Mouse (Mus musculus): Measurements from ENCODE around the gene Abcb9. TPM values are rescaled to one million over a fixed set of nuclear protein-coding genes. Genes with fewer than 3 reads are reported as not detected.

Abcb9 gene
- total and polyA plus RNA-seq, 2 experiments from 2014 or later = 19.7 to 25.0 TPM

DNA sequence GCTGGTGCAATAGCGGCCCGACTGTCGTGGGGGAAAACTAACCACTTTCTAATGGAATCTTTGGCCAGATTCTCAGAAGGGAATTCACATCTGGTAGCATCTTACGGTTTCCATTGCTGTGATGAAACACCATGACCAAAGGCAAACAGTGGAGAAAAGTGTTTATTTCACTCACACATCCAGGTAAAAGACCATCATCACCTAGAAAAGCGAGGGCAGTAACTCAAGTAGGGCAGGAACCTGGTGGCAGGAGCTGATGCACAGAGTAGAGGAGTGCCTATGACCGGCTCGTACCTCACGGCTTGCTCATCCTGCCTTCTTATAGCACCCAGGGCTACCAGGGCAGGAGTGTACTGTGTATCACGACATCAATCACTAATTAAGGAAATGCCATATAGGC is 8.0 kb upstream of the Abcb9 start:
- no peaks in the 10 kb centered on the region for H3K36me3 ChIP-seq (ENCODE audit: insufficient read depth)
- H3K9ac ChIP-seq = no peak overlapping the region
- H3K9me3 ChIP-seq (ENCODE audit: low read length) = 0 out of 2 replicates have a peak, but pooled peaks cover 3% of the 10 kb centered on the region
- DNase-seq (no peak), ATAC-seq (no peak)
- WGBS = 95% methylated on average over 9 of the region's 9 CpGs
- no peaks in the 10 kb centered on the region for H3K4me1 ChIP-seq (ENCODE audit: insufficient read depth)
- no peaks in the 10 kb centered on the region for H3K27me3 ChIP-seq (ENCODE audit: insufficient read depth, low read length)
- no peak overlapping the region for H3K27ac ChIP-seq (ENCODE audit: low read depth, low read length)
- no peak overlapping the region for H3K4me2 ChIP-seq (ENCODE audit: low read depth)
- no peak for TF ChIP-seq CTCF (IDR thresholded peaks at IDR 0.05; ENCODE audit: low read depth)
- no peak overlapping the region for H3K4me3 ChIP-seq (ENCODE audit: low read depth, low read length)

DNA sequence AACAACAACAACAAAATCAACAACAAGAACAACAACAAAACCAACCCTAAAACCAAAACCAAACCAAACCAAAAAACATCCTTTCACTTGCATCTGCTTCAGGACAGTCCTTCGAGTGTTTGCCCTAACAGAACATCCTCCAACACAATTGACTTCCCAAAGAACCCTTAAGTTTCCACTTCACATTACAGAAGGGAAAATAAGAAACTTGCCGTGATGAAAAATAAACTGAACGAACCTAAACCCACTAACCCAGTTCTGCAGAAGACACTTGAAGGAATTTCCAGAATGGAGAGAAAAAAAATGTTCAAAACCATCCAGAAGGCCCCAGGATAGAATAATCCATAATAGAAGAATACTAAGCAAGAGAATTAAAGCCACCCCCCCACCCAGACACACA is 7.4 kb upstream of the Abcb9 start:
- Histone ChIP-seq H3K27ac (ENCODE audit: low read depth, low read length) (no peak overlapping the region), H3K9me3 (ENCODE audit: low read length) (0 out of 2 replicates have a peak, but pooled peaks cover 3% of the 10 kb centered on the region), H3K27me3 (ENCODE audit: insufficient read depth, low read length) (no peaks in the 10 kb centered on the region), H3K4me2 (ENCODE audit: low read depth) (no peak overlapping the region), H3K4me1 (ENCODE audit: insufficient read depth) (no peaks in the 10 kb centered on the region), H3K36me3 (ENCODE audit: insufficient read depth) (no peaks in the 10 kb centered on the region), H3K9ac (no peak overlapping the region), H3K4me3 (ENCODE audit: low read depth, low read length) (no peak overlapping the region)
- no peak for DNase-seq
- no peak for TF ChIP-seq CTCF (IDR thresholded peaks at IDR 0.05; ENCODE audit: low read depth)
- ATAC-seq = no peak
- 89% methylated on average over 3 of the region's 3 CpGs for WGBS

GRCm38 (mm10) chr5:124102326-124102725 is 6.7 kb upstream of the Abcb9 start:
- no peak overlapping the region for H3K27ac ChIP-seq (ENCODE audit: low read depth, low read length)
- DNase-seq (no peak), ATAC-seq (no peak)
- 0 out of 2 replicates have a peak, but pooled peaks cover 3% of the 10 kb centered on the region for H3K9me3 ChIP-seq (ENCODE audit: low read length)
- H3K27me3 ChIP-seq (ENCODE audit: insufficient read depth, low read length) = no peaks in the 10 kb centered on the region
- no peaks in the 10 kb centered on the region for H3K36me3 ChIP-seq (ENCODE audit: insufficient read depth)
- H3K4me1 ChIP-seq (ENCODE audit: insufficient read depth) = no peaks in the 10 kb centered on the region
- no peak for TF ChIP-seq CTCF (IDR thresholded peaks at IDR 0.05; ENCODE audit: low read depth)
- no peak overlapping the region for H3K4me2 ChIP-seq (ENCODE audit: low read depth)
- H3K4me3 ChIP-seq (ENCODE audit: low read depth, low read length) = no peak overlapping the region
- 81% methylated on average over 6 of the region's 6 CpGs for WGBS
- no peak overlapping the region for H3K9ac ChIP-seq

DNA sequence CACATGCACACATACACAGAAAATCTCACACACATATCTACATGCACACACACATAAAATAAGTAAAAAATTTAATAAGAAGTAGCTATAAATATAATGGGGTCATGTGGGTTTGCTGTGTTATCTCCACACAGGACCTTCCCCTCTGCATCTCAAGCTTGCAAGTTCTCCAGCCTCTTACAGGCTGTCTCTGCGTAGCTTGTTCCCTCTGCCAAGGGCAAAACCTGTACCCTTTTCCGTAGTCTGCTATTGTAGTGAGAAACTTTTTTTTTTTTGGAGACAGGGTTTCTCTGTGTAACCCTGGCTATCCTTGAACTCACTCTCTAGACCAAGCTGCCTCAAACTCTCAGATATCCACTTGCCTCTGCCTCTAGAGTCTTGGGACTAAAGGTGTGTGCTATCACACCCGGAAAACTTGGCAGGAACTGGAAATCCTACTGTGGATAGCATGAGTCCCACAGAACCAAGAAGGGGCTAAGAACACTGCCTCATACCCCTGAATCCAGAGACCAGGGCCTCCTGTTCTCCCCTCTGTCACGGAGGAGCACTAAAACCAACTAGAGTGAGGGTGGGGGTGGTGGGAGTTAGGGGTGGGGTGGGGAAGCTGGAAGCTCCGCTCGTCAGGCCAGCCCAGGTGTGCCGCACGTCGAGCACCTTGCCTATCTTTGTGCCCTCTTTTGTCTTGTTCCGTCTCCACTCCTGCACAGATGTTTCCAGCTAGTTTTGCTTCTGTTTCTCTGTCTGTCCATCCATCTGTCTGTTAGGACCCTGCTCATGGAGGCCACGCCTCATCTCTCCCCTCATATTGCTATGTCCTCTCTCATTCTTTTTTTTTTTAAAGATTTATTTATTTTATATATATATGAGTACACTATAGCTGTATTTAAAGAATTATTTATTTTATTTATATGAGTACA is 4.8 kb upstream of the Abcb9 start:
- Histone ChIP-seq H3K27ac (ENCODE audit: low read depth, low read length) (no peak overlapping the region), H3K36me3 (ENCODE audit: insufficient read depth) (no peaks in the 10 kb centered on the region), H3K4me2 (ENCODE audit: low read depth) (no peak overlapping the region), H3K4me3 (ENCODE audit: low read depth, low read length) (no peak overlapping the region), H3K27me3 (ENCODE audit: insufficient read depth, low read length) (no peaks in the 10 kb centered on the region), H3K9ac (no peak overlapping the region), H3K4me1 (ENCODE audit: insufficient read depth) (no peaks in the 10 kb centered on the region), H3K9me3 (ENCODE audit: low read length) (0 out of 2 replicates have a peak, but pooled peaks cover 3% of the 10 kb centered on the region)
- ATAC-seq = no peak
- 92% methylated on average over 11 of the region's 11 CpGs for whole genome bisulfite sequencing
- no peak for TF ChIP-seq CTCF (IDR thresholded peaks at IDR 0.05; ENCODE audit: low read depth)
- DNase-seq = no peak

DNA sequence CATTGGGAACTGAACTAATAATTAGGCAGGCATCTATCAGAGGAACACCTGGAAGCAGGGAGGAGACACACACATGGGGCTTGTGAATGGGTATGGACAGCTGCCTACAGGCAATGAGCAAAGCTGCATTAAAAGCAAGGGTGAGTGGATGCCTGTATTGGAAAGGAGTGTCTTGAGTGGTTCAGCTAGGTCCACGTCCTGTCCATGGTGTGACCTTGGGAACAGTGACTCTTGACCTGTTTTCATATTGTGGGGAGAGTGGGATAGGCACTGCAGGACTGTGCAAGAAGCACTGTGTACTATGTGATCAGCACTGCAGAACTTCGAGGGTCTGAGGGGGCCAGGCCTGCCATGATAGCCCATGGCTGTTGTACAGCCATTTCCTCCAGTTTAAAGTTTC is 3.3 kb upstream of the Abcb9 start:
- H3K27me3 ChIP-seq (ENCODE audit: insufficient read depth, low read length) = no peaks in the 10 kb centered on the region
- 0 out of 2 replicates have a peak, but pooled peaks cover 3% of the 10 kb centered on the region for H3K9me3 ChIP-seq (ENCODE audit: low read length)
- TF ChIP-seq CTCF (IDR thresholded peaks at IDR 0.05; ENCODE audit: low read depth) = no peak
- 86% methylated on average over 2 of the region's 2 CpGs for WGBS
- H3K4me2 ChIP-seq (ENCODE audit: low read depth) = no peak overlapping the region
- DNase-seq (no peak), ATAC-seq (no peak)
- no peaks in the 10 kb centered on the region for H3K36me3 ChIP-seq (ENCODE audit: insufficient read depth)
- no peak overlapping the region for H3K4me3 ChIP-seq (ENCODE audit: low read depth, low read length)
- H3K4me1 ChIP-seq (ENCODE audit: insufficient read depth) = no peaks in the 10 kb centered on the region
- H3K9ac ChIP-seq = no peak overlapping the region
- no peak overlapping the region for H3K27ac ChIP-seq (ENCODE audit: low read depth, low read length)

GRCm38 (mm10) chr5:124095077-124095581 is 469 bp downstream of the Abcb9 start:
- WGBS = 14% methylated on average over 19 of the region's 19 CpGs
- Histone ChIP-seq H3K9ac (peak overlapping the region; percentile 63), H3K27ac (ENCODE audit: low read depth, low read length) (no peak overlapping the region), H3K4me3 (ENCODE audit: low read depth, low read length) (peak overlapping the region; percentile 48), H3K4me1 (ENCODE audit: insufficient read depth) (no peaks in the 10 kb centered on the region), H3K27me3 (ENCODE audit: insufficient read depth, low read length) (no peaks in the 10 kb centered on the region), H3K4me2 (ENCODE audit: low read depth) (peak overlapping the region; percentile 63), H3K36me3 (ENCODE audit: insufficient read depth) (no peaks in the 10 kb centered on the region), H3K9me3 (ENCODE audit: low read length) (0 out of 2 replicates have a peak, but pooled peaks cover 3% of the 10 kb centered on the region)
- DNase-seq (no peak), ATAC-seq (peak; percentile 66)
- no peak for TF ChIP-seq CTCF (IDR thresholded peaks at IDR 0.05; ENCODE audit: low read depth)
